Comparison of ENCODE assay signal across 8 mouse cellular contexts in genomic region chr9:105394720-105395119, GRCm38 (mm10). TPM values are rescaled to one million over a fixed set of nuclear protein-coding genes. Genes with fewer than 3 reads are reported as not detected.
A peak's percentile ranks its signal among the peaks of the same experiment; 100 is the strongest.
DNase-seq lines count a peak whose midpoint lies in the region; ATAC-seq and TF ChIP-seq lines count a peak whose summit lies in the region.

No protein-coding gene starts in this region.

- no peak for DNase-seq in layer of hippocampus, adult 2 months (ENCODE audit: low spot score in 2 of 2)
- no peak for DNase-seq in layer of hippocampus, postnatal 36 days
- no peak for DNase-seq in ovary, adult 18-20 months (ENCODE audit: low spot score)

- WGBS in embryonic facial prominence, embryonic 12.5 days: 14% methylated on average over 11 of the region's 11 CpGs
- 10% methylated on average over 11 of the region's 11 CpGs for WGBS in intestine, postnatal 0 days
- WGBS in neural tube, embryonic 12.5 days: 15% methylated on average over 11 of the region's 11 CpGs

- H3K9me3 ChIP-seq in embryonic facial prominence, embryonic 12.5 days: no peaks in the 10 kb centered on the region
- no peaks in the 10 kb centered on the region for H3K9me3 ChIP-seq in intestine, postnatal 0 days (ENCODE audit: control insufficient read depth)
- no peaks in the 10 kb centered on the region for H3K9me3 ChIP-seq in neural tube, embryonic 12.5 days

- peaks cover 4% of the 10 kb centered on the region for H3K36me3 ChIP-seq in embryonic facial prominence, embryonic 12.5 days
- peaks cover 7% of the 10 kb centered on the region for H3K36me3 ChIP-seq in intestine, postnatal 0 days (ENCODE audit: control insufficient read depth, insufficient read depth)
- peaks cover 6% of the 10 kb centered on the region for H3K36me3 ChIP-seq in neural tube, embryonic 12.5 days

- H3K27me3 ChIP-seq in embryonic facial prominence, embryonic 12.5 days: no peaks in the 10 kb centered on the region
- no peaks in the 10 kb centered on the region for H3K27me3 ChIP-seq in intestine, postnatal 0 days (replicated peaks; ENCODE audit: control insufficient read depth, insufficient read depth, low read length)
- no peaks in the 10 kb centered on the region for H3K27me3 ChIP-seq in neural tube, embryonic 12.5 days (replicated peaks)

- TF ChIP-seq CTCF in layer of hippocampus, adult 2 months (conservative IDR thresholded peaks at IDR 0.05): no peak
- no peak for TF ChIP-seq CTCF in intestine, postnatal 0 days (IDR thresholded peaks at IDR 0.05; ENCODE audit: low read depth)

- peak overlapping the region; percentile 88; the same call in 1 of the 2 replicates for H3K27ac ChIP-seq in layer of hippocampus, adult 2 months
- no peak overlapping the region for H3K27ac ChIP-seq in embryonic facial prominence, embryonic 12.5 days
- no peak overlapping the region for H3K27ac ChIP-seq in intestine, postnatal 0 days (ENCODE audit: low read depth, low read length)
- H3K27ac ChIP-seq in neural tube, embryonic 12.5 days: no peak overlapping the region

- no peak for ATAC-seq in embryonic facial prominence, embryonic 12.5 days (ENCODE audit: insufficient number of reproducible peaks, insufficient read depth, low FRiP score, low TSS enrichment)
- peak; percentile 5; the same call in 1 of the 2 replicates for ATAC-seq in intestine, postnatal 0 days
- no peak for ATAC-seq in neural tube, embryonic 12.5 days (ENCODE audit: low FRiP score, low read depth)
- ATAC-seq in activated CD4-positive, CD25-positive, alpha-beta regulatory T cell, adult 4 months: no peak
- no peak for ATAC-seq in inflammation-experienced regulatory T-cells, adult 6 months

- peak overlapping the region; percentile 69 for H3K4me2 ChIP-seq in embryonic facial prominence, embryonic 12.5 days (replicated peaks)
- H3K4me2 ChIP-seq in intestine, postnatal 0 days (replicated peaks; ENCODE audit: low read depth): peak overlapping the region; percentile 72
- peak overlapping the region; percentile 64 for H3K4me2 ChIP-seq in neural tube, embryonic 12.5 days (replicated peaks)

- peak overlapping the region; percentile 85 for H3K4me3 ChIP-seq in layer of hippocampus, adult 2 months
- H3K4me3 ChIP-seq in embryonic facial prominence, embryonic 12.5 days: peak overlapping the region; percentile 61
- H3K4me3 ChIP-seq in intestine, postnatal 0 days (ENCODE audit: low read depth, low read length): peak overlapping the region; percentile 60
- H3K4me3 ChIP-seq in neural tube, embryonic 12.5 days: peak overlapping the region; percentile 65

- peak overlapping the region; percentile 59 for H3K9ac ChIP-seq in embryonic facial prominence, embryonic 12.5 days
- H3K9ac ChIP-seq in intestine, postnatal 0 days (ENCODE audit: low read depth, low read length): no peak overlapping the region
- no peak overlapping the region; the same call in 1 of the 2 replicates for H3K9ac ChIP-seq in neural tube, embryonic 12.5 days

- 0 out of 2 replicates have a peak, but pooled peaks cover 6% of the 10 kb centered on the region for H3K4me1 ChIP-seq in embryonic facial prominence, embryonic 12.5 days
- H3K4me1 ChIP-seq in intestine, postnatal 0 days (replicated peaks; ENCODE audit: control insufficient read depth, insufficient read depth, low read length): peaks cover 4% of the 10 kb centered on the region; the same call in 1 of the 2 replicates
- peaks cover 7% of the 10 kb centered on the region for H3K4me1 ChIP-seq in neural tube, embryonic 12.5 days

RNA-seq across cellular contexts. Expression of gene Aste1, which starts 0.5 kb away (rescaled TPM):
- total RNA-seq in layer of hippocampus, adult 2 months (2021): 10 to 100 TPM; 11.5 TPM
- 10 to 100 TPM in 1 of 2 experiments, 1 to 10 TPM in 1; 9.4 to 11.2 TPM for total RNA-seq in layer of hippocampus, postnatal 36 days (2021)
- polyA plus RNA-seq in embryonic facial prominence, embryonic 12.5 days (2016; fragmentation: Nextera tagmentation; extraction: Ambion mirVana): 14.2 and 14.3 TPM in 2 replicates
- polyA plus RNA-seq in intestine, postnatal 0 days (2015; fragmentation: Nextera tagmentation; extraction: Ambion mirVana): 9.2 and 10.4 TPM in 2 replicates
- polyA plus RNA-seq in neural tube, embryonic 12.5 days (2016; fragmentation: Nextera tagmentation; extraction: Ambion mirVana): 14.1 and 14.2 TPM in 2 replicates
- polyA plus RNA-seq in activated CD4-positive, CD25-positive, alpha-beta regulatory T cell, adult 4 months (2017; shearing (Covaris generic)): 10 to 100 TPM; 11.6 to 16.2 TPM
- 10 to 100 TPM; 16.1 to 19.0 (median 17.7) TPM for polyA plus RNA-seq in inflammation-experienced regulatory T-cells, adult 6 months (2017; shearing (Covaris generic))

RNA-seq across cellular contexts. Expression of gene Nek11, which starts 0.6 kb away (rescaled TPM):
- total RNA-seq in layer of hippocampus, adult 2 months (2021): 1 to 10 TPM; 1.4 TPM
- total RNA-seq in layer of hippocampus, postnatal 36 days (2021): 1 to 10 TPM; 1.4 to 2.0 TPM
- 0.53 and 0.72 TPM in 2 replicates for polyA plus RNA-seq in embryonic facial prominence, embryonic 12.5 days (2016; fragmentation: Nextera tagmentation; extraction: Ambion mirVana)
- polyA plus RNA-seq in intestine, postnatal 0 days (2015; fragmentation: Nextera tagmentation; extraction: Ambion mirVana): 0.04 and 0.08 TPM in 2 replicates
- 1.5 and 1.8 TPM in 2 replicates for polyA plus RNA-seq in neural tube, embryonic 12.5 days (2016; fragmentation: Nextera tagmentation; extraction: Ambion mirVana)
- polyA plus RNA-seq in activated CD4-positive, CD25-positive, alpha-beta regulatory T cell, adult 4 months (2017; shearing (Covaris generic)): under 1 TPM in 1 of 2 experiments, not detected in 1; 0.22 TPM
- polyA plus RNA-seq in inflammation-experienced regulatory T-cells, adult 6 months (2017; shearing (Covaris generic)): not detected
